Mouse (Mus musculus) central nervous system, embryonic 18 days (tissue): ENCODE measurements around the gene Xndc1. TPM values are rescaled to one million over a fixed set of nuclear protein-coding genes. Genes with fewer than 3 reads are reported as not detected.

ENCODE experiments used
- polyA plus RNA-seq: library from polyadenylated mRNA; depleted of rRNA; stranded (reverse); fragments of >200 nt; gene quantifications from 2 replicates; pipeline ENCODE4 v1.2.3, GENCODE M21; 2012; rRNA removed

Gene Xndc1
- polyA plus RNA-seq: 51.7 and 54.6 TPM in 2 replicates

GRCm38 (mm10) chr7:102065046-102065891 lies at the start of gene Xndc1, which contains the start of the genes Rnf121 and Xntrpc:
TSS of gene Xndc1 (plus strand) at chr7:102065511.
TSS of gene Rnf121 (minus strand) at chr7:102065469.
TSS of gene Xntrpc (plus strand) at chr7:102065713.

GRCm38 (mm10) chr7:102018590-102018989 lies 46.7 kb upstream of the Xndc1 start, which contains the start of gene Il18bp:
TSS of gene Il18bp (minus strand) at chr7:102018690.

GRCm38 (mm10) chr7:102082816-102083215 lies 17.5 kb downstream of the Xndc1 start, which contains the start of gene Trpc2:
TSS of gene Trpc2 (plus strand) at chr7:102083116.

DNA sequence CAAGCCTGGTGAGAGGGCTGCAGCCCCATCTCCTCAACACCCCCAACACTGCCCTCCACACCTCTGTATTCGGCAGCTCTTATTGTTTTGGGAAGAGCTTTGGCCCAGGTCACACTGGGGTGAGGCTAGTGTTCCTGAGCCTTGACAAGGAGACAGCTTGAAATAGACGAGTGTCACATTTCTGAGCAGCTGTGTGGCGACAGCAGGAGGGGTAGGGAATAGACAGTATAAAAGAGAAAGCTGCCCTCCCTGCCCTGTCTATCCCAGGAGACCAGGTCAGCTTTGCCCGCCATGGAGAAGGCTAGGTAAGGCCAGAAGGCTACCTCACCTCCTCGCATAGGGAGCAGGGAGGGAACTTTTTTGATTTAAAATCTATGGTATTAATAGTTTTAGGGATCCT lies 36.2 kb downstream of the Xndc1 start, which contains the start of gene Art1:
Gene Art1 (plus strand): TSS at position 257 of the 400 bp plus-strand sequence.

DNA sequence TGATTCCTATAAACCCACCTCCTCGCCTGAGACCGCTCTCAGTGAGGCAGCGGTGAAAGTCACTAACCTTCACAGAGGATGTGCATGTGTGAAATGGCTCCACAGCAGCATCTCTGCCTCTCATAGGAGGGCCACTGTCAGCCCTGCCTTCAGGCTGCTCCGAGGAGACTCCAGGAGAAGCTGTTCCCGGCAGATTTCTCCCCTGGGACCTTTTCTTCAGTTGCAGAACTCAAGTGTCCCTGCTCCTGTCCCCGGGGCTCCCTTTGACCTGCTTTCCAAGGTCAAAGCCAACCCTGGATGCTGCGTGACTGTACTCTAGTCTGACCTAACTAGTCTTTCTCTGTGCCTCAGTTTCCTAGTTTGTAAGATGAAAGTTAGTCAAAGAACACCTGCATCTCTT lies 43.9 kb downstream of the Xndc1 start, which contains the start of gene Art5:
Gene Art5 (minus strand): TSS at position 319 of the 400 bp plus-strand sequence.

DNA sequence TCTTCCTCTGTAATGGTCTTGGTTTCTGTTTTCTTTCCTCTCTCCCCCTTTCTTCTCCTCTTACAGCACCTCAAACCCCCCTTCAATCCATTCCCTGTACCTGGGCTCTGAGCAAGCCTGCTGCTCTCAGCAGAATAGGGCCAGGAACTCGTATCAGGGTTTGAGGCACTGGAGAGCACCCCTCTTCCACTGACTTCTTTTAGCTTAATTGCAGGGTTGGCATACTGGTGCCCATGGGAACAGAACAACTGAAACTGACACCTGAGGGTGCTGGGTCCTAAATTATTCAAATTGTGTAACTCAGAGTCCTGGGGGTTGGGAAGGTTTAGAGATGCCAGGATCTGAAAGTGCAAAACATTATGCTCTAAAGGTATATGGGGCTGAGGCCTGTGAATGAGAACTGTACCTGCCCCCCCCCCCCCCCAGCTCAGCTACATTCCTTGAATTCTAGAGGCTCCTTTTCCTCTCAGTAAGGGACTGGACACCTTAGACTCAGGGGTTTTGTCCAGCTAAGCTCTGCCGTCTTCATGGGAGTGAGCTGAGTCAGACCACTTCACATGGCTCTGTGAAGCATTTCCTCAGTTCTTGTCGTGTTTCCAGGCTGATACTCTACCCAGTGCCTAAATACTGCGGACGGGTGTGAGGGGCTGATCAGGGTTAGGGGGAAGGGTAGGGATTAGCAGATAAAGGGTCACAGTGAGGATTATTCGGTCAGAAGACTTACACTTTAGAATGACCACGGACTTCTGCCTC lies 51.4 kb downstream of the Xndc1 start, which contains the start of gene Chrna10:
Gene Chrna10 (minus strand): TSS at position 250 of the 753 bp plus-strand sequence.

Other genes with a start within 250 kb of the Xndc1 start
- 0.19 and 0.47 TPM in 2 replicates for gene Phox2a, start 247.2 kb upstream of the Xndc1 start, polyA plus RNA-seq
- gene Inppl1, start 227.3 kb upstream of the Xndc1 start, polyA plus RNA-seq: 16.0 and 17.4 TPM in 2 replicates
- gene Folr2, start 208.3 kb upstream of the Xndc1 start, polyA plus RNA-seq: 2.7 and 3.4 TPM in 2 replicates
- gene Anapc15, start 201.8 kb upstream of the Xndc1 start, polyA plus RNA-seq: 85.9 and 93.3 TPM in 2 replicates
- 6.3 and 19.2 TPM in 2 replicates for gene Folr1, start 194.7 kb upstream of the Xndc1 start, polyA plus RNA-seq
- gene Lamtor1, start 159.6 kb upstream of the Xndc1 start, polyA plus RNA-seq: 165 and 168 TPM in 2 replicates
- 0.34 and 0.36 TPM in 2 replicates for gene Tomt, start 159.2 kb upstream of the Xndc1 start, polyA plus RNA-seq
- gene Lrrc51, start 131.6 kb upstream of the Xndc1 start, polyA plus RNA-seq: 8.7 and 11.0 TPM in 2 replicates
- 53.4 and 61.3 TPM in 2 replicates for gene Numa1, start 131.4 kb upstream of the Xndc1 start, polyA plus RNA-seq
- gene Il18bp, start 46.8 kb upstream of the Xndc1 start, polyA plus RNA-seq: 17.2 and 19.3 TPM in 2 replicates
- gene Rnf121, start within 50 bp of the Xndc1 start, polyA plus RNA-seq: 85.9 and 92.3 TPM in 2 replicates
- gene Xntrpc, start 202 bp downstream of the Xndc1 start, polyA plus RNA-seq: 4.0 and 4.4 TPM in 2 replicates
- 3.0 and 3.1 TPM in 2 replicates for gene Trpc2, start 17.6 kb downstream of the Xndc1 start, polyA plus RNA-seq
- gene Art1, start 36.2 kb downstream of the Xndc1 start, polyA plus RNA-seq: 0.23 and 1.8 TPM in 2 replicates
- gene Art5, start 44.0 kb downstream of the Xndc1 start, polyA plus RNA-seq: 0.27 and 0.28 TPM in 2 replicates
- 0.04 TPM in 2 replicates for gene Chrna10, start 51.3 kb downstream of the Xndc1 start, polyA plus RNA-seq
- 17.1 and 17.3 TPM in 2 replicates for gene Nup98, start 144.7 kb downstream of the Xndc1 start, polyA plus RNA-seq
- 47.7 TPM in 2 replicates for gene Pgap2, start 144.7 kb downstream of the Xndc1 start, polyA plus RNA-seq
- 10.6 and 11.1 TPM in 2 replicates for gene Rhog, start 190.5 kb downstream of the Xndc1 start, polyA plus RNA-seq
- 23.7 TPM in 2 replicates for gene Stim1, start 202.3 kb downstream of the Xndc1 start, polyA plus RNA-seq